Mouse (Mus musculus) hindbrain, embryonic 12.5 days (tissue): ENCODE results near the gene P3h3. TPM values are rescaled to one million over a fixed set of nuclear protein-coding genes. Genes with fewer than 3 reads are reported as not detected.
"Not testable (repeated sequence)": the region's sequence is repeated elsewhere in the genome, so short reads cannot be mapped to it uniquely, and the experiment has no call there.

Experiments used
- ATAC-seq: fragments of 200-750 bp; cut with Nextera tagmentation; 2 replicates; pipeline ENCODE4 v1.8.0; 2017; ENCODE audit warnings: moderate TSS enrichment; ENCODE audit not compliant: low FRiP score
- H3K27ac ChIP-seq: fragments of 300-500 bp; sonication (generic); 2 replicates; pipeline ENCODE4 v1.5.1; 2016; ENCODE audit warnings: mild to moderate bottlenecking
- H3K27me3 ChIP-seq: fragments of 300-500 bp; sonication (generic); 2 replicates; pipeline ENCODE4 v1.6.1; 2016; ENCODE audit warnings: mild to moderate bottlenecking
- H3K36me3 ChIP-seq: fragments of 300-500 bp; sonication (generic); 2 replicates; pipeline ENCODE4 v1.6.1; 2016; ENCODE audit warnings: mild to moderate bottlenecking
- H3K4me1 ChIP-seq: fragments of 300-500 bp; sonication (generic); 2 replicates; pipeline ENCODE4 v1.6.1; 2016
- H3K4me2 ChIP-seq: fragments of 300-500 bp; sonication (generic); replicated peaks from 2 replicates; pipeline ENCODE4 v1.6.1; 2016; ENCODE audit warnings: mild to moderate bottlenecking
- H3K4me3 ChIP-seq: fragments of 300-500 bp; sonication (generic); 2 replicates; pipeline ENCODE4 v1.5.1; 2016; ENCODE audit warnings: mild to moderate bottlenecking
- H3K9ac ChIP-seq: fragments of 300-500 bp; sonication (generic); 2 replicates; pipeline ENCODE4 v1.6.1; 2016; ENCODE audit warnings: mild to moderate bottlenecking, moderate library complexity
- H3K9me3 ChIP-seq: fragments of 300-500 bp; sonication (generic); replicated peaks from 2 replicates; pipeline ENCODE4 v1.6.1; 2016; ENCODE audit warnings: mild to moderate bottlenecking
- WGBS: fragments of 180-500 bp; shearing (Covaris S2); methylation state at CpG from one replicate; pipeline ENCODE4 v1.1.7; 2016; 5-methylcytosine and 5-hydroxymethylcytosine counted together
- polyA plus RNA-seq: library from polyadenylated mRNA; unstranded; fragments of >200 nt; fragmentation: Nextera tagmentation; extraction: Ambion mirVana; gene quantifications from 2 replicates; pipeline ENCODE4 v1.2.1, GENCODE M21; 2016

Gene P3h3
- polyA plus RNA-seq, 1 experiment from 2014 or later = 39.6 TPM

DNA sequence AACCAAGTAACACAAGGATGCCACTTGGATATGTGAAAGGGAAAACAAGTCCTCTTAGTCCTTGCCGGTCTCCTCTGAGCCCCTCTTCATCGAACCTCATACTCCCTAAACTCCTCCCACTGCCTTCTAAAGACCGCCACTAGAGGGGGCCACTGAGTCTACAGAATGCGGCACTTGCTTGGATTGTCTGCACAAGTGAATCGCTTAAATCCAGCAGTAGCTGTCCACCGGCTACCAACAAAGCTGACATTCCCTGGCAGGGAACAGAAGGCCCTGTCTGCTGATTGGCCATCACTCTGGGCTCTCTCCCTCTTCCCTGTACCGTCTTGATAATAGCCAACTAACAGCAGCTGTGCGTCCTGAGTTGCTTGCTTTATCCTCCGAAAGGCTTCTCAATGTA, 10.2 kb downstream of the P3h3 start:
- Histone ChIP-seq H3K4me3 (no peak overlapping the region), H3K27me3 (no peaks in the 10 kb centered on the region; the same call in 1 of the 2 replicates), H3K36me3 (peaks cover 14% of the 10 kb centered on the region), H3K4me2 (no peak overlapping the region), H3K27ac (peak overlapping the region; percentile 58; the same call in 1 of the 2 replicates), H3K9me3 (no peaks in the 10 kb centered on the region), H3K9ac (0 out of 2 replicates have a peak overlapping the region, but pooled peaks have one; percentile 15), H3K4me1 (peaks cover 5% of the 10 kb centered on the region; the same call in 1 of the 2 replicates)
- peak; percentile 88 for ATAC-seq
- 10% methylated on average over 9 of the region's 9 CpGs for whole genome bisulfite sequencing

DNA sequence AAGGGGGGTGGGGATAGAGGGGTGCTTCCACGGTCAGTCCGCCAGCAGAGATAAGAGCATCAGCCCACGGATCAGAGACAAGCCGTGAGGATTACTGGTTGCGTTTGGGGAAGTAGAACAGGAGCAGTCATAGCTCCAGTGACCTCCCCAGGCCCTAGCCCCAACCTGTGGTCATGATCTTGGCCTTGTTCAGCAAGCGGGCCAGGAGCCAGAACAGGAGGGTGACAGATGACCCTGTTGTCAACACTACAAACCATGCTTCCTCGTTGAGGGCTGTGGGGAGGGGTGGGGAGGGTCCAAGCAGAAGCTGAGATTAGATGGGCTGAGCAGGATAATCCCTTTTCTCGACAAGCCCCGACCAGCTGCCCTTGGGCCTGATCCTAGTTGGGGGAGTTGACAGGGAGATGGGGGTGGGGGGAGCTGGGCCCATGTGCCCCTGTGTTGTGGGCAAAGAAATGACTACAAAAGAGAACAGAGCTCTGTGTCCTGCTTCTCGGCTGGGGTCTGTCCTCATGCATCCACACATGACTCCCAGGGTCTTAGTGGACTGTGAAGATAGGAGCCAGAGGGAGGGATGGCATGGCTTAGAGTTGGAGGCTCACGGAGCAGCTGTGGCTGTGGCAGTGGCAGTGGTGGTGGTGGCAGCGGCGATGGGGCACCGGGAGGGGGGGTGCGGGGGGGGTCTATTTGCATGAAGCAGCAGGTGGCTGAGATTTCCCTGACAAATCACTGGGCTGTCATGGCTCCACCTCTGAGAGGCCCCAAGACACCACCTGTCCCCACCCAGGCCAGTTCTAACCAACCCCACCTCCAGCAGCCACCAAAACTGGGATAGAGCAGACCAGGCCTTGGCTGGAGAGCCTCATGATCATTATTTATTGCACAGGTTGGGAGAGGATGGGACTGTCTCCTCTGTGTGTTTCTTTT, 17.0 kb downstream of the P3h3 start, which contains the start of gene Gnb3:
Gene Gnb3 (minus strand): TSS at position 35 of the 927 bp plus-strand sequence.
- Histone ChIP-seq H3K4me2 (peak within 1 kb of the TSS; percentile 21; the same call in 1 of the 2 replicates), H3K4me1 (peaks cover 19% of the 10 kb centered on the region), H3K9ac (peak within 1 kb of the TSS; percentile 47), H3K9me3 (no peaks in the 10 kb centered on the region), H3K27me3 (peaks cover 8% of the 10 kb centered on the region; the same call in 1 of the 2 replicates), H3K4me3 (no peak within 1 kb of the TSS), H3K36me3 (peaks cover 23% of the 10 kb centered on the region), H3K27ac (0 out of 2 replicates have a peak within 1 kb of the TSS, but pooled peaks have one; percentile 40)
- ATAC-seq = 0 out of 2 replicates have a peak, but pooled peaks have one; percentile 7
- WGBS = 33% methylated on average over 15 of the region's 15 CpGs

DNA sequence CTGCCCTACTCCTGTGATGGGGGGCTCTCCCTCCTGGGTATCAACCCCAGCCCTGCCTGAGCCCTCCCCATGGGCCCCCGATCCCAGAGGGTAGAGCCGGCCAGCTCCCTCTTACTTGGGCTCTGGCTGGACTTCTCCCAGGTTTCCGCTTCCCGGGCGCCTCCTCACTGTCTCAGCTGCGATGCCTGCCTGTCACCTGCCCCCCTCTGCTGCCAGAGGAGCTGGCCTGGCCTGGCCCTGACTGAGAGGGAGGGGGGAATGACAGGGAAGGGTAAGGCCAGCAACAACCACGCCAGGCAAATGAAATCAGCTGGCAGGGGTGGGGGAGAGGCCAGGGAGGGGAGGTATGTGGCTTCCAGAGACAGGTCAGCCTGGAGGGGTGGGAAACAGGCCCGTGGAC, 17.7 kb downstream of the P3h3 start:
- H3K4me1 ChIP-seq = peaks cover 22% of the 10 kb centered on the region
- peak overlapping the region; percentile 21; the same call in 1 of the 2 replicates for H3K4me2 ChIP-seq
- H3K9me3 ChIP-seq = no peaks in the 10 kb centered on the region
- 12% methylated on average over 8 of the region's 8 CpGs for WGBS
- H3K36me3 ChIP-seq = peaks cover 18% of the 10 kb centered on the region
- peaks cover 8% of the 10 kb centered on the region; the same call in 1 of the 2 replicates for H3K27me3 ChIP-seq
- 0 out of 2 replicates have a peak overlapping the region, but pooled peaks have one; percentile 40 for H3K27ac ChIP-seq
- peak overlapping the region; percentile 47 for H3K9ac ChIP-seq
- ATAC-seq = peak; percentile 20; the same call in 1 of the 2 replicates
- H3K4me3 ChIP-seq = no peak overlapping the region

DNA sequence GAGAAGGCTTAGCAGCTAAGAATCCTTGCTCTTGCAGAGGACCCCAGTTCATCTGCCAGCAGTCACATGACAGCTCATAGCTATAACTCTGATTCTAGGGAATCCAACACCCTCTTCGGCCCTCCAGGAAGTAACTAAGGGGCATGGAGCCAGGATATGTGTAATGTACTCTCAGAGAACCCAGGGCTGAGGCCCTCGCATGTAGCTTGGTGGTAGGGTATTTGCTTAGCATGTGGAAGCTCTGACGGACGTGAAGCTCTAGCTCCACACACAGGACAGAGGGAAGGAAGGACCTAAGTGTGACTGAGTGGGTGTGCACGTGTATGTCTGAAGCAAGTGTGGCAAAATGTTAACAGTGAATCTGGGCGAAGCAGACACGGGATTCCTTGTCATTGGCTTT, 21.1 kb downstream of the P3h3 start:
- Histone ChIP-seq H3K36me3 (peaks cover 24% of the 10 kb centered on the region), H3K9me3 (no peaks in the 10 kb centered on the region), H3K9ac (no peak overlapping the region), H3K27ac (no peak overlapping the region), H3K4me3 (no peak overlapping the region), H3K4me1 (peaks cover 28% of the 10 kb centered on the region), H3K27me3 (peaks cover 8% of the 10 kb centered on the region; the same call in 1 of the 2 replicates), H3K4me2 (no peak overlapping the region)
- no peak for ATAC-seq
- WGBS = 82% methylated on average over 7 of the region's 7 CpGs

DNA sequence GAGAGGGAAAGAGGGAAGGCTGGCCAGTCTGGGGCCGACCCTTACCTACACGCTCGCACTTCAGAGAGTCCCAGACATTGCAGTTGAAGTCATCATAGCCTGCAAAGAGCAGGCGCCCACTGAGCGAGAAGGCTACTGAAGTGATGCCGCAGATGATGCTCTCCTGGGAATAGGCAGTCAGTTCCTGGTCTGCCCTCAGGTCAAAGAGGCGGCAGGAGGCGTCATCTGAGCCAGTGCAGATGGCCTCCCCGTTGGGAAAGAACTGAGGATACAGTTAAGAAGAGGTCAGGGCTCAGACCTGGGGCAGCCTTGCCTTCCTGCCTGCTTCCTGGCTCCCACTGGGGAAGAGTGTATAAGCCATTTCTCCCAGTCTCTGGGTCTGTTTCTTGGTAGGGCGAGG, 22.0 kb downstream of the P3h3 start:
- no peak overlapping the region for H3K4me3 ChIP-seq
- WGBS = 52% methylated on average over 10 of the region's 10 CpGs
- H3K4me1 ChIP-seq = peaks cover 33% of the 10 kb centered on the region
- H3K27me3 ChIP-seq = peaks cover 8% of the 10 kb centered on the region; the same call in 1 of the 2 replicates
- H3K27ac ChIP-seq = no peak overlapping the region
- ATAC-seq = no peak
- H3K9me3 ChIP-seq = no peaks in the 10 kb centered on the region
- H3K9ac ChIP-seq = peak overlapping the region; percentile 24; the same call in 1 of the 2 replicates
- no peak overlapping the region for H3K4me2 ChIP-seq
- H3K36me3 ChIP-seq = peaks cover 20% of the 10 kb centered on the region

DNA sequence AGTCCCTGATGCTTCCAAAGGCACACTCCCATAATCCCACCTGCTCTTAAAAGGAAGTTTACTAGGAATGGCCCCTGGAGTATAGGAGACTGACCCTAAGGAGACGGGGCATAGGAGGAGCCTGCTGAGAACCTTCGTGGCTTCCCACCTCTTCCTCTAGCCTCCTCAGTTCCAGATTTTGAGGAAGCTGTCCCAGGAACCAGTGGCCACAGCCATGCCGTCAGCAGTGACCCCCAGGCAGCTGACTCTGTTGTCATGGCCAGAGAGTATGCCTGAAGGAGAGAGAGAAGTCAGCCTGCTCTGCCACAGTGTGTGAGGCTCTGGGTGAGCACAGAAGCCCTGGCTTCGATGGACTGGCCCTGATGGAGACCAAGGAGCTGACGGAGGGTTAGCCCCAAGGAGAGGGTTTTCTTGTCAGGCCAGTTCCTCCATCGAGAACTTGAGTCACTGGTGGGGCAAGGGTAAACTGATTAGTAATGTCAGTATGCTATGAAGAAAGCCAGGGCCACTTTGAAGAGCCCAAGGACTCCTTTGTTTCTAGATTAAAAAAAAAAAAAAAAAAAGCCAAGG, 23.0 kb downstream of the P3h3 start:
- Histone ChIP-seq H3K36me3 (peaks cover 20% of the 10 kb centered on the region), H3K4me3 (no peak overlapping the region), H3K4me1 (peaks cover 28% of the 10 kb centered on the region), H3K27me3 (peaks cover 5% of the 10 kb centered on the region; the same call in 1 of the 2 replicates), H3K9me3 (no peaks in the 10 kb centered on the region), H3K4me2 (no peak overlapping the region), H3K27ac (no peak overlapping the region), H3K9ac (peak overlapping the region; percentile 35; the same call in 1 of the 2 replicates)
- 85% methylated on average over 6 of the region's 6 CpGs for WGBS
- ATAC-seq = no peak

DNA sequence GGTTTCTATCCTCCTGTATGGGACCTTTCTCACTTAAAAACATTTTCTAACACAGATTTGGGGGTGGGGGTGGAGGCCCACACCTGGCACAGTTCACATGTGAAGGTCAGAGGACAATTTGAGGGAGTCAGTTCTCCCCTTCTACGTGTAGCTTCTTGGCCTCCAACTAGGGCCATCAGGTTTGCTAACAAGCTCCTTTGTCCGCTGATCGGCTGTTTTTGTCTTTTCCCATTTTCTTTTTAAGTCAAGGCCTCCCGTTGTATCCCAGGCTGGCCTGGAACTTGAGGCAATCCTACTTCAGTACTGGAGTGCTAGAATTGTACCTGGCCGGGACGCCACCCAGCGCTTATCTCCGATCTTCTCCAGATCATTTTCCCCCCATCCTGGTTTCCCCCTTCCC, 25.9 kb downstream of the P3h3 start:
- peak overlapping the region; percentile 72; the same call in 1 of the 2 replicates for H3K4me2 ChIP-seq

DNA sequence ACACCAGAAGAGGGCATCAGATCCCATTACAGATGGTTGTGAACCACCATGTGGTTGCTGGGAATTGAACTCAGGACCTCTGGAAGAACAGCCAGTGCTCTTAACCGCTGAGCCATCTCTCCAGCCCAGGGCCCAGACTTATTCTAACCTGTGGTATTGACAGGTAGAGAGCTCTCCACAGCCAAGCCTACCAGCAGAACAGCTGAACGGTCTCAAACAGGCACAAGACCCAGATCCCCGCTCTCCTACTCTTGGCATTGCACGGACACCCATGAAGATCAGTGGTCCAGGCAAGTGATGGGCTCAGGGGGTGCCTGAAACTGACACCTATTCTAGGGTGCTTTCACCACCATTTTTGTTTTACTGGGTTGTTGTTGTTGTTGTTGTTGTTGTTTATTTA, 26.4 kb downstream of the P3h3 start:
- H3K4me3 ChIP-seq = peak overlapping the region; percentile 44; the same call in 1 of the 2 replicates

More for the DNA sequence above, 25.9 kb downstream of the P3h3 start:
- ATAC-seq = no peak
- Histone ChIP-seq H3K4me1 (peaks cover 31% of the 10 kb centered on the region), H3K9me3 (no peaks in the 10 kb centered on the region), H3K27ac (no peak overlapping the region), H3K27me3 (no peaks in the 10 kb centered on the region), H3K9ac (no peak overlapping the region), H3K4me3 (no peak overlapping the region), H3K36me3 (peaks cover 20% of the 10 kb centered on the region)
- 94% methylated on average over 8 of the region's 8 CpGs for WGBS

DNA sequence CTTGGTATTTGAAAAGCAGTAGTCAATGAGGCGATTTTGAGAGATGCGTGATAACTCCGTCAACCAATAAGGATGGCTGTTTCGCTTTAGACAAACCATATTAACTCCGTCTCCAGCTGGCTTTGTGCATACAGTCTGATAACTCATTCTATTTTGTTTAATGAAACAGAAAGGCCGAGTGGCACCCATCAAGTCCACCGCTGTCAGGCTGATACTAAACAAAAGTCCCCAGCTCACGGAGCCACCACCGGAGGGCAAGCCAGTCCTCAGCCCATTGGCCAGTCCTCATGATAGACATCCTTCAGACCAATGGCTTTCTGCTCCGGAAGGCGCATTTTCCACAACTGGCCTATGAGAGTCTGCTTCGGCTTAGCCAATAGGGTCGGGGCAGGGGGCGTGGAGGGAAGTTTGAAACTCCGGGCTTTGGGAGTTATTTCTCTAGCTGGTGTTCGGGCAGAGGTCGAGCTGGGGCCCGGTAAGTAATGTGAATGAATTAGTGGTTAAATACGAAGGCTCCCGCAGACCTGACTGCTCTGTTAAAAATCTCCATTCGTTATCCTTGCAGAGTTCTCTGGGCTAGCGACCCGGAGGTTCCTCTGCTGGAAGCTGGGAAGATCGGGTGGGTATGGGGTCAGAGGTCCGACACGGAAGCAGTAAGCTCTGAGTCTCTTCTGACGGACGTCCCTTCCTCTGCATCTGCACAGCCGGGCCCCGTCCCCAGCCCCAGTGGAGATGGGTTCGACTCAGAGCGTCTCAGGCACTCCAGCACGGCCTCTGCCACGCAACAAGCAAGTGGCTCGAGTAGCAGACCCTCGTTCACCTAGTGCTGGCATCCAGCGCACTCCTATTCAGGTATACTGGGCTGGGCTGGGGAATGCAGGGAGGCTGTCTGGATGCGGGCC, 27.5 kb downstream of the P3h3 start:
- peak overlapping the region; percentile 67 for H3K9ac ChIP-seq
- peak overlapping the region; percentile 72 for H3K4me2 ChIP-seq
- H3K9me3 ChIP-seq = no peaks in the 10 kb centered on the region
- under 1% methylated on average over 38 of the region's 38 CpGs for WGBS
- no peaks in the 10 kb centered on the region for H3K27me3 ChIP-seq
- H3K4me1 ChIP-seq = peaks cover 25% of the 10 kb centered on the region
- peak; percentile 90 for ATAC-seq
- H3K4me3 ChIP-seq = peak overlapping the region; percentile 44
- H3K36me3 ChIP-seq = peaks cover 34% of the 10 kb centered on the region
- H3K27ac ChIP-seq = peak overlapping the region; percentile 85

More for the DNA sequence above, 26.4 kb downstream of the P3h3 start:
- 98% methylated on average over 4 of the region's 4 CpGs for WGBS
- peak overlapping the region; percentile 67; the same call in 1 of the 2 replicates for H3K9ac ChIP-seq
- H3K4me1 ChIP-seq = peaks cover 31% of the 10 kb centered on the region
- peaks cover 22% of the 10 kb centered on the region for H3K36me3 ChIP-seq
- H3K27me3 ChIP-seq, H3K9me3 ChIP-seq, H3K27ac ChIP-seq, ATAC-seq: not testable (repeated sequence)
- peak overlapping the region; percentile 72 for H3K4me2 ChIP-seq

DNA sequence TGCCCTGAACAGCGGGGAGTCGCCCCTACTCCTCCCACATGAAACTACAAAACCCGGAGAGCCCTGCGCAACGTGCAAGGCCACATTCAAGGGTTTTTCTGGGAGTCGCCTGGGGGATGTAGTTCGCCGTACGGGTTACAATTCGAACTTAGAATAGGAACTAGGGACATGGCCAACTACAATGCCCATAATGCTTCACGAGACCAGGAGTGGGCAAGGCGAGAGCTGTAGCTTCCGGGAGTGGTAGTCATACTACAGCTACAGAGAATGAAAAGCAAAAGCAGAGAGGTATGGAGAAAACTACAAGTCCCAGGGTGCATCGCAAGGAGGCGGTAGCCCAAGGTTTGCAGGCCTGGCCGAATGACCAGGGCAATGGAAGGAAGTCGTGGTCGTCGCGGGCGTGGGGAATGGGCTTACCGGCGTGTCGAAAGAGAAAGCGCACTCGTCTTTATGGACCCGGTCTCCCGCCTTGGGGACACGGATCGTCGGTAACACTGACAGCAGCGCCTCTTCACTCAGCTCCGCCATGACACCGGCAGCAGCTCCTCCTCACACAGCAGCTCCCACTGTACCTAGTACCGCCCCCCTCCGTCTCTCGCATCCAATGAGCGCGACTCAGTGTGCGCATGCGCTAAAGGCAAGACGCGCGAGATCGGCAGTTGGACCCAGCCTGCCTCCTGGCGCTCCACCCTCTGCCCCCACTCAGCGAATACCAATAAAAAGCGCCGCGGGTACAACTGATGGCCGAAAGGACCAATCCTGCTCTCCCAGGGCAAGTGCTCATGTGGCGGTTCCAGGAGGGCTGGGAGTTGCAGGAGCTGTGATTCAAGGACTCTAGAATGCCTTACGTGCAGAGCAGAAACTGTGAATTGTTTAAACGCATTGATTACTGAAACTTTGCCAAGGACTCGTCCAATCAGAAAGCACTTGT, 28.4 kb downstream of the P3h3 start, which contains the start of the genes Usp5 and Cdca3:
Gene Usp5 (minus strand): TSS at position 617 of the 931 bp plus-strand sequence.
Gene Cdca3 (plus strand): TSS at position 680 of the 931 bp plus-strand sequence.
- peak within 1 kb of the TSS; percentile 85 for H3K4me2 ChIP-seq
- no peaks in the 10 kb centered on the region for H3K27me3 ChIP-seq
- peak; percentile 97 for ATAC-seq
- peak within 1 kb of the TSS; percentile 44 for H3K4me3 ChIP-seq
- H3K9me3 ChIP-seq = no peaks in the 10 kb centered on the region
- H3K4me1 ChIP-seq = peaks cover 25% of the 10 kb centered on the region
- H3K27ac ChIP-seq = peak within 1 kb of the TSS; percentile 85
- peaks cover 43% of the 10 kb centered on the region for H3K36me3 ChIP-seq
- peak within 1 kb of the TSS; percentile 67 for H3K9ac ChIP-seq
- WGBS = under 1% methylated on average over 54 of the region's 55 CpGs
